Mouse (Mus musculus) right cerebral cortex, postnatal 10 days (tissue): Measurements from ENCODE around the gene Arhgdig.
"Not testable (repeated sequence)": the region's sequence is repeated elsewhere in the genome, so short reads cannot be mapped to it uniquely, and the experiment has no call there.

Experiments
- DNase-seq, 2 experiments: peaks; one replicate each; pipeline ENCODE4 v3.0.0; 2021; ENCODE audit warnings: low spot score in 2 of 2

The Arhgdig gene

DNA sequence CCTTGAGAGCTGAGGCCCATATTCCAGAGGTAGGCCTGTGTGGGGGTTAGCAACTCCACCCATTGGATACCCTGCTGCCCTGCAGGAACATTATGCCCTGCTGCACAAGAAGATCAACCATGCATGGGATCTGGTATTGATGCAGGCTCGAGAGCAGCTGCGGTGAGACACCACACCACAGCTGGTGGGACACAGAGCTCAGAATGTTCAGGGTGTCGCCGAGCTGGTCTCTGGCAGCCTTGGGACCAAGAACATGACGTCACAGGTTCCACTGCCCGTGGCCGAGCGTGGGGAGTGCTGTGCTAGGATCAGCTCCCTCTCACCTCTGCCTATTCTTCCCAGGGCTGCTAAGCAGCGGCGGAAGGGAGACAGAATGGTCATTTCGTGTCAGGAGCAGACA, 2.8 kb downstream of the Arhgdig start:
- DNase-seq = no peak

DNA sequence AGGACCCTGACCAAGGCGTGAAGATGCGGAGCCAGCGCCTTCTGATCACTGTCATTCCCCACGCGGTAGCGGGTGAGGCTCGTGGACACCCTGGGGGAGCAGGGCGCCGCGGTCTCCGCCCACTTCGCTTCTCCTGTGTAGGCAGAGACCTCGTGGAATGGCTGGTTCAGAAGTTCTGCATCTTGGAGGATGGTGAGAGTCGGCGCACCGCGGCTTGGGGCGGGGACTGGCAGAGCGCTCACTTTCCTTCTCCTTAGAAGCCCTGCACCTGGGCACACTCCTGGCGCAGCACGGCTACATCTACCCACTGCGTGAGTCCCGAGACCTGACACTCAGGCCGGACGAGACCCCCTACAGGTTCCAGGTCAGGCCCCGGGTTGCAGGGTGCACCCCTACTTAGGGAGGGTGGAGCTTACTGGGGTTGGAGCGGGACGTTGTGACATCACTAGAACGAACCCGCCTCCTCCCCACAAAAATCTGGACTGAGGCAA, 4.2 kb downstream of the Arhgdig start:
- DNase-seq = peak; percentile 76 to 85

DNA sequence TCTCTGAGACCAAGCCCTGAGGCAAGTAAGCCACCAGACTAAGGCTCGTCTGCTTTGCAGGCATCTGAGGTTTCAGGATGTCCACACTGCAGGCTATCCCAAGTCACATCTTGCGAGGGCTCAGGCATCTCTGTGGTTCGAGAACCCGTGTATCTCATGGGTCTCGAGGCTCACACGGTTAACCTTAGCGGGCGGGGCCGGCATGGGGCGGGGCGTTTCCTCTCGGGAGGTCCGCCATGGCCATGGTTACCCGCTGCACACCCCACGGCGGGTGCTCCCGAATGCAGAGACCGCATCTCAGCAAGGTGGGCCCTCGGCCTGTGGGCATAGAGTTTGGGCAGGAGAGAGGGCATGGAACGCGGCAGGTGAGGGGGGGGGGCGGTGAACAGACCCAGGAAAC, 4.8 kb downstream of the Arhgdig start, which contains the start of gene Rgs11:
TSS of gene Rgs11 (plus strand) at position 215 of the 400 bp plus-strand sequence.
- DNase-seq = peak; percentile 74 to 76

DNA sequence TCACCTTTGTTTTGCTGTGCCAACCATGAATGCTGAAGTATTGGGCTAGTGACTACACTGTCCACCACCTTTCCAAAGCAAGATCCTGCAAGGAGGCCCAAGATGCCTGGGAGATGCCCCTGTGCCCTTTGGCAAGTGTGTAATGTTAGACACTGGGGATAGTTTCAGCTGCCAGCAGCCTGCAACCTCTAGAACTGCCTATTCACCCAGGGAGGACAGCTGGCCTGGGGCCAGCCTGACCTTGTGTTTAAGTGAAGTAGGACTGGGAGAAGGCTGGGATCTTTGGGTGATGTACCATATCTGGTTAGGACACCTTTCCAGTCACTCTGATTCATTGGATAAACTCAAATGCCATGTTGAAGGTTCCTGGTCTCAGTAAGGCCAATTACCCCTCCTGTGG, 5.6 kb downstream of the Arhgdig start:
- peak in 1 of 2 experiments; percentile 60 for DNase-seq

DNA sequence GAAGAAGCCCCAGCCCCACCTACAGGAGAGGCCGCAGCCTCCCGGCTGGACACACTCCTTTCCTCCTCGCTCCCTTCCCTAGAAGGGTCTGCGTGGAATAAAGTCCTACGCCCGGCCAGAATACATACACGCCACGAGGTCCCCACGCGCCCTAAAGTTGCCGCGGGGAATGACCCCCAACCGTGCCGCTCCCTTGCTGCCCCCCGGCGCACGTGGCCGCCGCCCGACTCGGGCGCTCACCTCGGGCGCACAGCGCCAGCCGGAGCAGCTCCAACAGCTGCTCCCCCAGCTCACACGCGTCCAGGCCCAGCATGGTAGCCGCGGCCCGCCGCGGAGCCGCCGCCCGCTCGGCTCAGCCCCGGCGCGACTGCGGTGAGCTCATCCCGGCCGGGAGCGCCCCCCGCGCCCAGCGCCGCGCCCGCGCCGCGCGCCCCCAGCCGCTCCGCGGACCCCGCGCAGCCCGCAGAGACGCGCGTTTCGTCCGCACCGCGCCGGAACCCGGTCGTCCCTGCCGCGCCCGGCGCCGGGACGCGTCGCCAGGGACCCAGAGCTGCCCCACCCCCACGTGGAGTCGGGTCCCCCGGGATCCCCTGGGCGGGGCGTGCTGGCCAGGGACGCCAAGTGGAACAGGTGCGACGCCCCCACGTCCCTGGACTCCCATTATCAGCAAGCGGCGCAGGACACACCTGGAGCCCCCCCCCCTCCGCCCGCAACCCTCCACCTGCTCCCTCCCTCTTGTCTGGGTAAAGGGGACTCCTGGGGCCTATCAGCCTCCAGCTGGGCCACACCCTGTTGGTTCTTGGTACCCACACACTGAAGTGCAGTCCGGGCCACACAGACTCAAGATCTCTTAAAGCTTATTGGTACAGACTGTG, 6.5 kb downstream of the Arhgdig start:
- DNase-seq = peak; percentile 56 to 63

DNA sequence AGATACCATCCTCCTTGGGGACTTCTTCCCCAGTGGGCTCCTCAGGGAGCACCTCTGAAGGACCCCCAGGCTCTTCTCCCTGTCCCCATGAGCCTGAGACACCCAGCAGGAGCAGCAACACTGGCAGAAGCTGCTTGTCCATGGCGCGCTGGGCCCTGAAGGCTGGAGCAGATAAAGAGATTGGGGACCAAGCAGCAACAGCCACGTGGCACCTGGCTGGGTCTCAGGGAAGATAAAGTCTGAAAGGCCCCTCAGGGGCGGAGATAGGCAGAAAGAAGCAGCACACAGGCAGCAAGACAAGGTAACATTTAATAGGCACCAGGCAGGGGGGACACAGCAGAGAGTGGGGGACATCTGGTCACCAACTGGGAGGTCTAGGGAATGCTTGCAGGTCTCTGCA, 8.7 kb downstream of the Arhgdig start, which contains the start of gene Pdia2:
TSS of gene Pdia2 (minus strand) at position 196 of the 400 bp plus-strand sequence.
- no peak for DNase-seq

DNA sequence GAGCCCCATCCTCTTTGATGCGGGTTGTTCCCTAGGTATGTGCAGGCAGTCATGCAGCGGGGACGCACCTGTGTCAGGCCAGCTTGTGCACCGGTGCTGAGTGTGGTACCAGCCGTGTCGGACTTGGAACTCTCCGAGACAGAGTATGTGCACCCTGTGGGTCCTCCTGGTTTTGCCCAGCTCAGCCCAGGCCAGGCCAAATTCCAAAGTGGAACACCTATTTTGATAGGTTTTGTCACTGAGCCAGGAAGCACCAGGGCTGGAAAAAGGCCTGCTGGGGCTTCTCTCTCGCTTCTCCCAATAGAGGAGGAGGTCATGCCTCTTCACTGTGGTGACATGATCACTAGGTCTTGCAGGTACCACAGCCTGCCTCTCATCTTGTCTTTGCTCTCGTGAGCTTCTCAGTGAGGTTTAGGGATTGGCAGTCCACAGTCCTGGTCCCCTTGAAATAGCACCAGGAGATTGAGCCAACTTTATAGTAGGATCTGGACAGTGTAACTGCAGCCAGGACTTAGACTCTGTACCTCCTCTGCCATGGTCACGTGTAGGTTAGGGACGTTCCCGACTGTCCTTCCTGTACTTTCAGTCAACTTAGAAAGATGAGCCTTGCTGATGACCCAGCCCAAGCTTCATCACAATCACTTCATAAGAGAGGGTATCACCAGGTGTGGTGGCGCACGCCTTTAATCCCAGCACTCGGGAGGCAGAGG, 14.9 kb downstream of the Arhgdig start:
- no peak for DNase-seq

DNA sequence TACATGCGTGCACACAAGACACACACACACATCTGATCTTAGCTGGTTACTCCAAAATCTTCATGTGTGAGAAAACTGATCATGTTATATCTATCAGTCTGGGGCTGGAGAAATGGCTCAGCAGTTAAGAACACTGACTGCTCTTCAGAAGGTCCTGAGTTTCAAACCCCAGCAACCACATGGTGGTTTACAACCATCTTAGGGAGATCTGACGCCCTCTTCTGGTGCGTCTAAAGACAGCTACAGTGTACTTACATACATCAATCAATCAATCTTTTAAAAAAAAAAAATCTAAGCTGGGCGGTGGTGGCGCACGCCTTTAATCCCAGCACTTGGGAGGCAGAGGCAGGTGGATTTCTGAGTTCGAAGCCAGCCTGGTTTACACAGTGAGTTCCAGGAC, 16.1 kb downstream of the Arhgdig start:
- DNase-seq = not testable (repeated sequence)

DNA sequence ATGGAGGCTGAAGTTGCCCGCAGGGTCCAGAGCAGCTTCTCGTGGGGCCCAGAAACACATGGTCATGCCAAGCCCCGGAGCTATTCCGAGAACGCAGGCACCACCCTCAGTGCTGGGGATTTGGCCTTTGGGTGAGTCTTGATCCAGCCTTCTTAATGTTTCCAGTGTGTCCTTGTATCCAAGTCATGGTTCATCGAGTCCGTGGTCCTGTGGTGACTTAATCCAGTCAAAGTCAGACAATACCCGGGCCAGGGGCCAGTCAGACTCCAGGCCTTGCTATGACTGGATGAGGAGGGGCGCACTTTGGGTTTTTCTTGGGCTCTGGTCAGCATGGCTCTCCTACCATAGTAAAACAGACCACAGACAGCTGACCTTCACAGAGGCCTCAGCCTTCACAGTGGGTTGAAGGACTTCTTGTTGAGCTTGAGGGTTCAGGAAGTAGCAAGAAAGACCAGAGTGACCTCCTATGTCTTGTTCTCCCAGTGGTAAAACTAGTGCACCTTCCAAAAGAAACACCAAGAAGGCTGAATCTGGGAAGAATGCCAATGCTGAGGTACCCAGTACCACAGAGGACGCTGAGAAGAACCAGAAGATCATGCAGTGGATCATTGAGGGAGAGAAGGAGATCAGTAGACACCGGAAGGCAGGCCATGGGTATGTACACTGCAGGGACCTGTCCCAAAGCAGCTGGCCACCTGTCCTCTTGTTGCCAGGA, 19.3 kb downstream of the Arhgdig start:
- DNase-seq = no peak

DNA sequence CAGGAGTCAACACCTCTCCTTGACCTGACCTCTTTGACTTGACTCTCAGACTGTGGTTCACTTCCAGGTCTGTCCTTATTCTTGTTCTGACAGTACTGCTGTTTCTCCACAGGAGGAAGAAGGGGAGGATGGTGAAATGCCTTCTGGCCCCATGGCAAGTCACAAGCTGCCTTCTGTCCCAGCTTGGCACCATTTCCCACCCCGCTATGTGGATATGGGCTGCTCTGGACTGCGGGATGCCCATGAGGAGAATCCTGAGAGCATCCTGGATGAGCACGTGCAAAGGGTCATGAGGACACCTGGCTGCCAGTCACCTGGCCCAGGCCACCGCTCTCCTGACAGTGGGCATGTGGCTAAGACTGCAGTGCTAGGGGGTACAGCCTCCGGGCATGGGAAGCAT, 20.0 kb downstream of the Arhgdig start:
- no peak for DNase-seq

DNA sequence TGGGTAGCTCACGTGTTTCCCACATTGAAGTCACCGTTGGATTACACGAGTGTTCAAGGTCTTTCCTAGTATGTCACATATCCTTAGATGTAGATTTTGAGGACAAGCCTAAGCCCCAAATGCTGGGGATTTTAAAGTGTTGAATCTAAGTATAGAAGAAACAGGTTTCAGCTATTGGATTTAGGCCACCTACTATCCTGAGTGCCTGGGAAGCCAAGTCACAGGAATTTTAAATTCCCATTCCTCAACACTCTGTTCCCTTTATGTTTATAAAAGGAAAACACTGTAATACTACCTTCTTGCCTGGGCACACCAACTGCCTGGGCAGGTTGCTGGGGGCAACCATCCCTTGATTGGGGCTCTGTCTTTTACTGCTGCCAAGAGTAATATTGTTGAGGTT, 26.4 kb downstream of the Arhgdig start:
- DNase-seq = no peak

DNA sequence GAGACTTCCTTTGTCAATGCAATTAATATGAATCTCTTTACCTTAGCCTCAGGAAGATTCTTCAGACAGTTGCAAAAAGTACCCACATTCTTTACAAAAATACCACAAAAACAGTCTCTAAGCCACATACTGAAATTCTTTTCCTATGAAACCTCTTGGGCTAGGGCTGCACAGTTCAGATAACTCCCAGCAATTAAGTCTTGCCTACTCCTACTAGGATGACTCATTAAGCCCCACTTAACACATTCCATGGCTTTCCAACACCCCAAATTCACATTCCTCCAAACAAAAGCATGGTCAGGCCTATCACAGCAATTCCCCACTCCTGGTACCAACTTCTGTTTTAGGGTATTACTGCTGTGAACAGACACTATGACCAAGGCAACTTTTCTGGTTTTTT, 29.0 kb downstream of the Arhgdig start:
- no peak for DNase-seq

DNA sequence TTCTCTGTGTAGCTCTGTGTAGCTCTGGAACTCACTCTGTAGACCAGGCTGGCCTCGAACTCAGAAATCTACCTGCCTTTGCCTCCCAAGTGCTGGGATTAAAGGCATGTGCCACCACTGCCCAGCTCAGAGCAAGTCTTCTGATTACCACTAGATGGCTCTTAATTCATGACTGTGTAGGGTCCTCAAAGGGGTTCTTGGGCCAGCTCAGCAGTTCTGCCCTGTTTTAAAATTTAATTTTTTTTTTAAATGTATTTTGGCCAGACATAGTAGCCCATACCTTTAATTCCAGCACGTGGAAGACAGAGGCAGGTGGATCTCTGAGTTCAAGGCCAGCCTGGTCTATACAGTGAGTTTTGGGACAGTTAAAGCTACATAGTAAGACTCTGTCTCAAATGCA, 32.3 kb downstream of the Arhgdig start:
- DNase-seq = not testable (repeated sequence)

DNA sequence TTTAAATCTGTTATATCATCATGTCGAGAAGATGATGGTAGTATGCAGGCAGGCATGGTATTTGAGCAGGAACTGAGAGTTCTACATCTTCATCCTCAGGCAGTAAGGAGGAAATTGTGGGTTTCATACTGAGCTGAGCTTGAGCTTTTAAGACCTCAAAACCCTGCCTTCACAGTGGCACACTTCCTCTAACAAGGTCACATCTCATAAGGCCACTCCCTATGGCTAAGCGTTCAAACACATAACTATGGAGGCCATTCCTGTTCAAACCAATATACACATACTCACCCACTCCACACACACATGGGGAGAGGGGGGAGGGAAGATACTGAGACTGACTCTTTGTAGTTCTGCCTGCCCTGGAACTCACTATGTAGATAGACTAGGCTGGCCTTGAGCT, 39.5 kb downstream of the Arhgdig start:
- no peak for DNase-seq

DNA sequence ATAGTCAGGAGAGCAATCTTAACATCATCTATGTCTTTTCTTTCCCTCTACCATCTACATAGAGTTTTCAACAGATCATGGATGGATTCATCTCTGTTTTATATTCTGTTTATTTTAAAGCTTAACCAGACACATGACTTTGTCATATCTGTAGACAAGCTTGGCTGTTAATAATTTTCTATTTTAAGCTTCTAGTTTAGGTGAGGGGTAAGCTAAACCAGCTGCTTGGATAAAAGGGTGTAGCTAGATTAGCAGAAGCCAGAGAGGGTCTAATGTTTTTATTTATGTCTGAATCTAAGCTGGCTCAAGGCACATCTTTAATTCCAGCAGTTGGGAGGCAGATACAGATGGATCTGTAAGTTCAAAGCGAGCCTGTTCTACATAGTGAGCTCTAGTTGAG, 44.9 kb downstream of the Arhgdig start:
- no peak for DNase-seq

DNA sequence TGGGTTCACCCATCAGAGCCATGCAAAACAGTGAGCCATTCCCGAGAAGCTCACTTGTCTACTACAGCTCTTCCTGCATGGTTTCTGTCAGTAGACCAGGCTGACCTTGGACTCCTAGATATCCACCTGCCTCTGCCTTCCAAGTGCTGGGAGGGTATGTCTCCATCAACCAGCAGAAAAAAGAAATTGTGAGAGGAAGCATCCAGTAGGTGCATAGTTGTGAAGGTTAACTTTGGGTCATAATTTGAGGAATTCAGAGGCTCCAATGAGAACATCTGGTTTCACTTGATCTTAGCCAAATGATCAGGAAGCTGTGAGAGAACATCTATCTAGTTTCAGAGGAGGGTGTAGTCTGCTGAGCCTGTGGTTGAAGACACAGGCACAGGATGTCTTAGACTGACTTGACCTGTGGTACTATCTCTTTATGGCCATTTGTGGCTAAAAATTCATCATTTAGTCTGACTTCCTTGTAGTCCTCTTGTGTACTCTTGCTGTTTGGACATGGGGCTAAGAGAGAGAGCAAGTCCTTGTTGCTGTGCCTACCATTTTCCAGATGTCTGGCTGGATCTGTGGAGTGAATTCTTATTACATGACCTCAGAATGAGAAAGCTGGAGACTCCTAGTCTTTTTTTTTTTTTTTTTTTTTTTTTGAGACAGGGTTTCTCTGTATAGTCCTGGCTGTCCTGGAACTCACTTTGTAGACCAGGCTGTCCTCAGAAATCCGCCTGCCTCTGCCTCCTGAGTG, 55.5 kb downstream of the Arhgdig start:
- DNase-seq = no peak
